Mouse (Mus musculus): ENCODE measurements around the gene Olfml2a.

Olfml2a gene

DNA sequence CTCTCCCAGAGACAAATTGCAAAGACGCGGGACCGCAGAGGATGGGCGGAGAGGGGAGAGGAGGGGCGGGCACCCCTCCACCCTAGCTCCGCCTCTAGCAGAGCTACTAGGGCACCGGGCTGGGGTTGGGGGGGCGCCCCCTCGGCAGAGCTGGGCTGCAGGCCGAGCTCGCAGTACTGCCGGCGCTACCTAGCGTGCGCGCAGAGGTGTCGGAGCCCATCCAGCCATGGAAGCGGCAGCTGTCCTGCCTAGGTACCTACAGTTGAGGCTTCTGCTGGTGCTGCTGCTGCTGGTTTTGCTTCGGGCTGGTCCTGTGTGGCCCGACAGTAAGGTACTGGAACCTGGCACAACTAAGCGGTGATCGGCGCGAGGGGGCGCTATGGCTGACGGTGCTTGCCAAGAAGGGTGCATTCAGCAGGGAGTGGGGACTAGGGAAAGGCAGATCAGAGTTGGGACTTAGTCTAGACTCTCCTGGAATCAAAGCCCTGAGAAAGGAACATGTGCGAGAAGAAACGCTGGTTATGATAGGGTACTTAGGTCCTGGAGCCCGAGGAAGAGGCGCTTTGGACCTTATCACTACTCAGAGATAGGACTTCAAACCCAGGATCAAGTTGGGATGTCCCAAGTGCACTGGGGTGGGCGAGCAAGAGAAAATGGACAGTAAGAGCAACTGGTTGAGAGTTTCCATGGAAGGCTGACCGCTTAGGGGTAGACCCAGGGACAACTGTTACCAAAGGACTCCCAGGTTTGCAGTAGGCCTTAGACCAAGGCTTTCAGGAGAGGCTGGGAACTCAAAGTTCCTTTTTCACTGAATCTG, at the start of gene Olfml2a:
Olfml2a (plus strand) TSS at position 128 of the 817 bp plus-strand sequence.
- DNase-seq = peak; percentile 85

DNA sequence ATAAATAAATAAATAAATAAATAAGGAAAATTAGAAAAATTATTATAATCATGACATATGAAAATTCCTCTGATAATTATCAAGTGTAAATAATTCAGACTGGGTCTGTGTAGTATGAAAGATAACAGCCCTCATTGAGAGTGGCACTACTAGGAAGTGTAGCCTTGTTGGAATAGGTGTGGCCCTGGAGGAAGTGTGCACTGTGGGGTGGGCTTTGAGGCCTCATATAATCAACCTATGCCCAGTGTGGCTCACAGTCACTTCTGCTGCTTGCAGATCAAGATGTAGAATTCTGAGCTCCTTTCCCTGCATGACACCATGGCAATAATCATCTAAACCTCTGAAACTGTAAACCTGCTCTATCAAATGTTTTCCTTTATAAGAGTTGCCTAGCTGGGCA, 28.9 kb upstream of the Olfml2a start:
- DNase-seq = no peak

DNA sequence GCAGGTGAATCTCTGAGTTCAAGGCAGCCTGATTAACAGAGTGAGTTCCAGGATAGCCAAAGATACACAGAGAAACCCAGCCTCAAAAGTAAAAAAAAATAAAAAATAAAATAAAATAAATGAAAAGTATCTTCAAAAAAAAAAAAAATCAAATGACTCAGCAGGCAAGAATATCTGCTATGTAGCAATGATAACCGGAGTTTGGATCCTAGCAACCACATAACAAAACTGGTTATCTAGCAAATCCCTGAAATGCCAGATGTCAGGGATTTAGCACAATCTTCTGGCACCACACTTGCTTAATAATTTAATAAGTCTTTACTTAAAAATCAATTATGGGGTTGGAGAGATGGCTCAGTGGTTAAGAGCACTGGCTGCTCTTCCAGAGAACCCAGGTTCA, 27.5 kb upstream of the Olfml2a start:
- DNase-seq = no peak

DNA sequence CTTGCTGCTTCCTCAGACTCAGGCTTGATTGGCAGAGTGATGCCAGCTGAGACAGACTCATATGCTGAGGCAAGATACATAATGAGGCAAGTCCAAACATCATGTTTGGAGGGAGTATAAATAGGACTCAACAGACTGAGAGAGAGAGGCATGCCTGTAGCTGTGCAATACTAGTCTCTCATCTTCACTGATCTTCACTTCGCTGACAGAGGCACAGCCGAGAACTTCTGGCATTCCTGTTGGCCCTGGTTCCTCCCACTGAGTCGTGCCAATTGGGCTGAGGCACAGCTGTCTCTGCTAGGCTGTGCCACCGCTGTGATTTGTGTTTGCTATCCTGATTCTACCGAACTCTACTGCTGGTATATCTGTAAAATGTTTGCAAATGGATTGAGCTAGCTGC, 25.7 kb upstream of the Olfml2a start:
- no peak for DNase-seq

DNA sequence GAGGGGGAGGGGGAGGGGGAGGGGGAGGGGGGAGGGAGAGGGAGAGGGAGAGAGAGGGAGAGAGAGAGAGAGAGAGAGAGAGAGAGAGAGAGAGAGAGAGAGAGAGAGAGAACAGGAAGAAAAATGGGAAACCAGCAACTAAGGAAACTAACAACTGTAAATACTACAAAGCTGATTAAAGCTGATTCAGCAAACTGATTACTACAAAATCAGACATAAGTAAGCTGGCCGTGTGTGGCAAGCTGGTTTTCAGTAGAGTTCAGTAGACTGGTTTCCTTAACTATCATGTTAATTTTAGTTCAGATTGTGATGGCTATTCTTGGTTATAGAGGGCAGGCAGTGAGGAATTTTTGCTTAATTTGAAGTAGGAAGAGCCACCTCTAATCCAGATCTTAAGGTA, 23.2 kb upstream of the Olfml2a start:
- no peak for DNase-seq

DNA sequence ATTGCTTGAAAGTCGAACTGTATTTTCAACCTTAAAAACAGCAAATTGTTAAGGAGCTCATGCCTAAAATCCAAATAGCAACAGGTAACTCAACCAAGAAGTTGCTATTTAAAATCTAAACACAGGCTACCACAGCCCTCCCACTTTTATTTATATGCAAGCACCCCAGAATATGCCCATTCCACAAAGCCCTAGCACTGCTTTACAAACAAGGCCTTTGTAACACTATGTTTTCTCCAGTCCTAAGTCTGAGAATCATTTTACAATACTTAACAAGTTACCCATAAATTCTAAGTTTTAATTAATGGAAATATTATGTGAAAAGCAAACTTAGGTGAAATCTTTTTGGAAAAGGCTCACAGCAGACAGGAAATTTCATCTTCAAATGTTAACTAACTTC, 17.3 kb upstream of the Olfml2a start:
- no peak for DNase-seq

DNA sequence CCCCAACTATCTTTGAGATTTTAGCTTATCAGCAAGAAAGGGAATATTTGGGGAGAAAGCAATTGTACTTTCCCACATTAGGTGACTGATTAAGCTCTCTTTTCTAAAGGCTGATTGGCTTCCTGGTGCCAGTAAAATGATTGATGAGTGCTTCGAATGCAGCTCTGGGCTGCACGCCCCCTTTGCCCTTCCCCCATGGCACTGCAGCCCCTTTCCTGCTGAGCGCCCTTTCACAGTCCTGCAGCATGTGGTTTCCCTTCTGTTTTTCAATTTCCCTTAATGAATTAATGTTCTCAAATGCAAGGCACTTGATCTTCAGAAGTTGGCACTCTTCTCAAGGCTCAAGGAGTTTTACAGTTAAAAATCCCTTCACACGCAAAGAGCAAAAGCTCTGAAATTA, 16.8 kb upstream of the Olfml2a start:
- DNase-seq = no peak

DNA sequence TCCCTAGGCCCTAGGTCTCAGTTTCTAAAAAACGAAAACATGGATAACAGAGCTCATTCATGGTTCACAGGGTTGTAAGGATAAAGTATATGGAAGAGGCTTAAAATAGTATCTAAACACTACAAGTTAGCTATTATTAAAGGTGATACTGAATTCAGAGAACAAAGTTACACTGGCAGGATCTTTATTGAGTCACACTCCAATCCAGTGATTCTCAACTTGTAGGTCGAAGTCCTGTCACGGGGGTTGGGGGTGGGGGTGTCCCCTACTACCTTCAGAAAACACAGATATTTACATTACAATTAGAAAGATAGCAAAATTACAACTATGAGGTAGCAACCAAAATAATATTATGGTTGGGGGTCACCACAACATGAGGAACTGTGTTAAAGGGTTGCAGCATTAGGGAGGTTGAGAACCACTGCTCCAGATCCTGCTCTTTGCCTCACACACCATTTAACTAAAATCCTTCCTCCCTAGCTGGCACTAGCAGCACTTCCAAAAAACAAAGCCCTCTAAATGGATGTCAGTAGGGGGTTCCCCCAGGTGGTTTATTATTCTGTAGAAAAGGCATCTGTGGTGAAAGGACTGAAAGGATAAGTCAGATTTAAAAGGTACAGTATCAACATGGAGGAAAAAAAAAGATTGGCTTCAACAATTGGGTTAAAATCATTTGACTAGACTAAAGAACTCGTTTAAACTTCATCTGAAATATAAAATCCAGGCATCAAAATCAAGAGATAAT, 14.7 kb upstream of the Olfml2a start:
- DNase-seq = no peak

DNA sequence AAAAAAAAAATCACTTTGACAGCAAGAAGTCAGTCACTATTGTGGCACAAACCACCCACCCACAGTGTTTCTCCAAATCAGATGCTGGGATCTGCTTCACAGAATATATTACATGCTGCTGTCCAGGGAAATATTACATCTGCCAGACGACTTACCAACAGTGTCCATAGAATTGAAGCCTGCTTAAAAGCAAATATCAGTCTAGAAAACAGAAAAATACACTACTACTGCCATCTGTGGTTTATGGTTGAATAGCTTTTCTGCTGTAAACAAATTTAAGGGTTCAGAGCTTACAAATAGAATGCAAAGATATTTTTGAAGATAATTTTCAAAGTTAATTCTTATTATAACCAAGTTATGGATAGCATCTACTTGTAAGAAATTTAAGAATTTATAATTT, 10.4 kb upstream of the Olfml2a start:
- no peak for DNase-seq

DNA sequence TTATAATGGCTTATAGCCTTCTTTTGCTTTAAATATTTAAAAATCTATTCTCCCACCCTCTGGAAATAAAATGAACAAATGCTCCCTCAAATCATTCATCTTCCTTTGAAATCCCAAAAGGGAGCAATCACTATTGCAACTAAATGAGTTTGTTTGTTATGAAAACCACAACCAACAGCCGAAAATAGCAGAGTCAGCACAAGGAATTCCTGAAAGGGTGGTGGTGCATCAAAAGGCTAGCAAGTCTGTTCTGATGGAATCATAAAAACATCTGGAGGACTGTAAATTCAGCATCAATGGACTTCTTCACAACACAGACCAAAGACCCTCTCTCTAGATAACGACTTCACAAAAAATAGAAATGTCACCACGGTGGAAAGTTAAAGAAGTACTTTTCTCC, 8.3 kb upstream of the Olfml2a start:
- no peak for DNase-seq

DNA sequence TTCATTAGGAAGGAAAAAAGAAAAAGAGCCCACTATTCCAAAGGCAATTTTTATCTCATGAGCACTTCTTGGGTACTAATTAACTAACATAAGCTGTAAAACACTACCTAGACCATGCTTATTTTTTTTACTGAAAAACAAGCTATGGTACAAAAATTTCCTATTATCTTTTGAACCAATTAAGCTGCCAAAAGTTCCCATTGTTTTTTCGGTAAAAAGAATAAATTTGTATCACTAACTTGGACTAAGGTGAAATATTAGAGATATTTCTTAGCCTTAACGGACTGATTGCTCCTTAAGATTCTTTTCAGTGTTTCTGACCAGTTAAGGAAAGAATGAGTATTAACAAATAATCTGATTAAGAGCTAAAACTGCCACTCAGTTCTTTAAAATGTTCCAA, 7.9 kb upstream of the Olfml2a start:
- no peak for DNase-seq

DNA sequence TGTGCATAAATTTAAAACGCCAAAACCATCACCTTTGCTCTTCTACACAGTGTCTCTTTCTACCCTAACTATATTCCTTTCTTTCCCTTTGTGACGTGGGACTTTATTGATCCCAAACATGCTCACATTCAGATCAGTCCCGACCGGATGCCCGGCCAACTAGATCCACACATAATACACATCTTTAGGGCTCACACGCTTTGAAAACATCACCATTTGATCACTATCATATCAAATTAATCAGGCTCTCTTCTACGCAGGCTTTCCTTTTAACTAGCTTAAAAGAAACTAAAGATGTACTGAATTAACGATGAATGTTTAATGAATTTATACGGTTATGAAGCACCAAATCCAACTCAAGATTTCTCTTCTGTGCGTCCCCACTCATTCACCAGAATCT, 7.2 kb upstream of the Olfml2a start:
- no peak for DNase-seq

DNA sequence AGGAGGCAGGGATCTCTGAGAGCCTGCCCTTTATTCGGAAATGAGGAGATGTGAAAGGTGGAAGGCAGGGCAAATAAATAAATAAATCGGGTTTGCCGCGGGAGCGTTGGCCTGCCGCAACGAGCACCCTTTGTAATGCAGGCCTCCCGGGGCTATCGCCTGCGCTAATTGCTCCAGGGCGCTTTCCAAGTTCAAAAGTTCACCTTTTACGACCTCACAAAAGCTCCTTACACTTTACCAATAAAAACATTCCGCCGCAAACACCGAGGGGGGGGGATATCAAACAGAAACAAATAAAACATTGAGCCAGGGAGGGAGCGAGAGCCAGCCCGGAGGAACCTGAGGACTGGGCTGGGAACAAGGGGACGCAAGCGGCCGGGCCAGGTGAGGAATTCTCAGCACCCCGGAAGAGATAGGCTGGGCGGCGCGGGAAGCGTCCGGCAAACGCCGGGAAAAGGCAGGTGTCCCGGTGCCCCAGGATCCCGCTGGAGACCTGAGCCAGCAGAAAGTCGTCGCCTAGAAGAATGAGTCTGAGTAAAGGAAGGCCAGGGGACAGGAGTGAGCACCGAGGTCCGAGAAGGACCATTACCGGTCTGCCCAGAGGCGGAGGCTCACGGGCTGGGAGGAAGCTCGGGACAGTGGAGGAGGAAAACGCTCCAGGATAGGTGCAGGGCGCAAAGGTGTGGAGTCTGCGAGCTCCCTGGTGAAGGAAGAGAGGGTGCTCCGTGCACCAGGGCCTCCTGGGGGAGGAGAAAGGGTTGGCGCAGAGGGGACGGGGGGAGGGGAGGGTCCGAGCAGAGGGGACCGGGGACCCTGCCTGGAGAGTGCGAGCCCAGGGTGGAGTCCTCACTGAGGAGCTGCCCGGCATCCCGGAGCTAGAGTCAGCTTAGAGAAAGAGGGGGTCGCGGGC, 6.4 kb upstream of the Olfml2a start:
- DNase-seq = peak; percentile 16

DNA sequence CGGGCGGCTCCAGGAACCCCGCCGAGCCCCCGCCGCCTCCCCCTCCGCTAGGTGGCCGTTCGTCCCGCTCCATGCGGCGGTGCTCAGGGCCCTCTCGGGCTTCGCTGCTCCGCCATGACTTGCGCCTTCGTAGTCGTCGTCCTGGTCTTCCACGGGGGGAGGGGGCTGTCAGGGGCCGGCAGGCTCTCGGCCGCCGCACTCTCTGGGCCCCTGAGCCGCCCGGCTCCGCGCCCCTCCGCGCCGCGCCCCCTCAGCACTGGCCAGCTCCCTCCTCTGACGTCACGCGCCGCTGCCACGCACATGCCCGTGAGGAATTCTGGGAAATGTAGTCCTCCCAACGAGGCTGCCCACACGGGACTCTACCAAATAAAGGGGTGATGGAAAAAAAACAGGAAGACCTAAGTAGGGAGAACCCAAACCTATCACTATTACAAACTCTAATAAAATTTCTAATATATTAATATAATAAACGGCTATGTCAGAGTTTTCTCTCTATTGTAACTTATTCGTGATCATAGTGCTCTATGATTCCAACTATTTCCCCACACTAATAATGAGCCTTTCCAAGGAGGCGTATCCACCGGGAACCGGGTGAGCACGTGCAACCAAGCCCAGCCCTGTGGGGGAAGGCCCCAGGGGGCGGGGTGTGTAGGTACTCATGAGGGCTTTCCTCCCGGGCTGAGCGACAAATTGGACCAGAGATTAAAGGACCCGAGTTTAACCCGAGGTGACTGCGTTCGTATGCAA, 5.5 kb upstream of the Olfml2a start:
- peak; percentile 94 for DNase-seq

DNA sequence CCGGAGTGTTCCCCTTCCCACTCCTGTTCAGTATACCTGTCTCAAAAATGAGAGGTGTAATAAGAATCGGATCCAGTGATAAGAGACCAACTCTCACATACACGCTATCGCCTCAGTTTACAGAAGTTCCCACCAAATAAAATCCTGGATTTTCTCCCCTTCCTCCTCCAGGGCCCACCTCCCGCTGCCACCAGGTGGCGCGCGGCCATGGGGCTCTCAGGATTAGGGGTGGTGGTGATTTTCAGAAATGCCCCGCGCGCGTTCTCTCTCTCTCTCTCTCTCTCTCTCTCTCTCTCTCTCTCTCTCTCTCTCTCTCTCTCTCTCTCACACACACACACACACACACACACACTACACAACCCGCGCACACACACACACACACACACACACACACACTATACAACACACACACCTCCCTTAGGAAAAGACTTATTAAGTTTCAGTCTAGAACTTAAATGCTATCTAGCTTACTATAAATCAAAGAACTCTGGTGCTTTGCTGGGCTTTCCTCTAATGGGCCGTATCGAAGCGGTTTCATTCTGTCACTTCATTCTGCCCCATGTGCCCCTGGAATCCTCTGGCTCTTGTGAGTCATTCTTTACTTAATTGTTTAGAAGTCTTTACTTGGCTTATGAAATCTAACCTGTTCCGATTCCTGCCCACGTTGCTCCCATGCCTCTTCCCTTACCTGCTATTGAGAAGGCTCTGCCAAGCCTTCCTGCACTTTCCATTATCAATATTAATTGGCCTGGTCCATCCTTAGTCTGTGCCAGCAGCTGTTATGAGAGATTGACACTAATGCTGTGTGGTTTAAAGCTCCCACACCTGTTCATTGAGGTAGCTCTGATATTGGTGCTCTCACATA, 4.4 kb upstream of the Olfml2a start, which contains the start of gene Nr6a1:
Nr6a1 (minus strand) TSS at position 574 of the 865 bp plus-strand sequence.
- peak; percentile 82 for DNase-seq

DNA sequence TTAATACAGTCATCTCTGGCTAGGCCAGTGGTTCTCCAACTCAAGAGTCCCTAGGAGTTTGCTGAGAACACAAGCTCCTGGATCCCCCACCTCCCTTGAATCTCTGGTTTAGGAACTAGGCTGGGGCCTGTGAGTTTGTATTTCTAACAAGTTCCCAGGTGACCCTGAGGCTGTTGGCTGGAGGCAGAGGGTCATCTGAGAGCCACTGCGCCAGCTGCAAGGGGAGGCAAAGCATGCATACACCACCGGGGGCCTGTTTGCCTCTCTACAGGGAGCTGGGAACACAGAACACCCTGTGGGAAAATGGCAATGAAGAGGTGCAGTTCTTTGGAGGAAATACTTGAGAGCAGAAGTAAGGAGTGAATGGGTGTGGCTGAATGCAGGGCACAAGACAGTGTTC, 1.5 kb upstream of the Olfml2a start:
- DNase-seq = no peak

DNA sequence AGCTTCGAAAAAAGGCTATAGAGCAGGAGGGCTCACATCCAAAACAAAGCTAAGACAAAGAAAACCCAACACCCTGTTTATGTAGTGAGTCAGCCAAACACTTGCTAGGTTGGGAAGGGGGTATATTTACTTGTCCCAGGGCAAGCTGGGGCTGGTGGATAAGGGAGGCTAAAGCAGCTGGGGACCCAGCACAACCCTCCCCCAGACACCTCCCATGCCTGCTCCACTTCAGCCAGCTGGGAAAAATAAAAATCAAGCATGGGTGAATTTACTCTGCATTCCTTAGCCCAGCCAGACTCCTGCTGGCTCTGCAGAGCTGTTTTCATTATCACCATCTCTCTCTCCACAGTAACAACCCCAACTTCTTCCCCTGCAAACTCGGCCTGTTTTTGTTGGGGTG, 2.2 kb downstream of the Olfml2a start:
- DNase-seq = no peak

DNA sequence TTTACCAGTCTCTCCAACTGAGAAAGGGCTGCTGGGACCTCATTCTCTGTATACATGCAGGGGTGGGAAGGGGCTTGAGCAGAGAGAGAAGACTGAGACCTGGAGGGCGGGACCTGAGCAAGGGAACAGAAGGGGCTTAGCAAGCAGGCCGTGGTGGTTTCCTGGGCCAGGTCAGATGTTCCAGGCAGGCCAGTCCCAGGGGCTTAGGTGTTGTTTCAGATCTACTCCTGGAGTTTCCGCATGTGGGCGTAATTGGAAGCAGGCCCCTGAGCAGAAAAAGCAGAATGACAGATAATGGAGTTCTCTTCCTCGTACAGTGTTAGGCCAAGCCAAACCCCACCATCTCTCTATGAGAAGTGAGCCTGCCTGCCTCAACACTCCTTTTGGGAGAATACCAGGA, 3.2 kb downstream of the Olfml2a start:
- no peak for DNase-seq

DNA sequence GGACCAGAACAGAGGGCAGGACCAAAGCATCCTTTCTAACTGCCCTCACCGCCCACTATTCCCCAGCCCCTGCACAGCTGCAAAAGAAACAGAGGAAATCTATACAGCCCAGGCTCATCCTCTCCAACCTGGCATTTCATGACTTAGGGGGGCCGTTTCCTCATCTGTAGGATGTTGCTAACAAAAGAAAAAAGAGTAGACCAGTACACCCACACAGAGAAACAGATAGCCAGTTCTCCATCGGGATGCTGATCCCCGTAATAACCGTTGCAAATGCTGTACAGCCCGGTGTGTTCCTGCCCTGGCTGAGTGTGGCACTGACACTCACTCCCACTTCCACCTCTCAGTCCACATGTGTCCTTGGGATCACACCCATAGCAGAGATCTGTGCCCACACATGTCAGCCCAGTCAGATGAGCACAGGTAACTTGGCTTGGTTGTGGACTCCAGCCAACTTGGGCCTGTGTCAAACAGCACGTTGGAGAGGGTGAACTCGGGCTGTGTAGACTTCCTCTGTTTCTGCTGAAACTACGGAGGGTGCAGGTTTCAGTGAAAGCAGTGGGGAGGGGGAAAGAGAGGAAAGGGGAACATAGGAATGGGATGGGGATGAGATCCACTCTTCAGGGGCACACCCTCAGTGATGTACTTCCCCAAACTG, 5.1 kb downstream of the Olfml2a start:
- peak; percentile 32 for DNase-seq

DNA sequence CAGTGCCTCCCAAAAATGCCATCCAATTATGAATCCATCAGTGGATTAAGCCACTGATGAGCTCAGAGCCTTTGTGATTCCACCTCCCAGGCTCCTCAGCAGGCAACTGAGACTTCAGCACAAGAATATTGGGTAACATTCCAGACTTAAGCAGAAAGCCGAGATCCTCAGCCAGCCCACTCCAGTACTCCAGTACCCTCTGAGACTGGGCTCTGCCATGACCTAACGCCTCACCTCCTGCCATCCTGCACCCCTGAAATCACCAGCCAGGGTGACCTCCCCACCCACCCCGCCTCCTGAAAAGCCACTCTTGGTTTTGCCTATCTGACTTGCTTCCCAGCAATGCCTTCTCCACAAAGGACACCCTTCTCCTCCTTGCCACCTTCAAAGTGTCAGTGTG, 5.6 kb downstream of the Olfml2a start:
- no peak for DNase-seq

DNA sequence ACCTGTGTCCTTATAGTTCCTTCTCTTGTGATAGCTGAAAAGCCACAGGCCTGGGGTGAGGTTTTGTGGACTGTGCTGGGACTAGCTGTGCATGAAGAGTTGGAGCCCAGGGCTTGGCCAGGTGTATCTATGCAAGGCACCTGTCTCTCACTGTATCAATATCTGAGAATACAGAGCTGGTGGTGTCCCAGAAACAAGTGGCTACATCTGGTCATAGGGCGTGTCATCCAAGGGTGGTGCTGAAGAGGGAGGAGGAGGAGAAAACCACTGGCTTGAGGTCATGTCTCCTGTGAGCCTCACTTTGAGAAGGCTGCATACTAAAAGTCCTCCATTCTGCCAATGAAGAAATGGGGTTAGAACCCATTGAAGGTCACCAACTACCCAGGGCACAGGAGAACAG, 6.2 kb downstream of the Olfml2a start:
- no peak for DNase-seq
